Mouse (Mus musculus) brain, embryonic 14.5 days (tissue): ENCODE measurements around the gene Rasgef1b.

Experiments used
- CTCF ChIP-seq: fragments of 200-500 bp; IDR thresholded peaks from 2 replicates; pipeline ENCODE4 v1.5.1; 2012; ENCODE audit warnings: inconsistent platforms, mild to moderate bottlenecking, moderate library complexity, borderline replicate concordance; ENCODE audit not compliant: insufficient read depth, insufficient read length; ENCODE audit errors: extremely low read depth
- POLR2A ChIP-seq: fragments of 200-500 bp; IDR thresholded peaks from 2 replicates; pipeline ENCODE4 v1.6.1; 2012; ENCODE audit warnings: mild to moderate bottlenecking, inconsistent platforms, borderline replicate concordance; ENCODE audit not compliant: poor library complexity, insufficient read depth, insufficient read length, severe bottlenecking; ENCODE audit errors: extremely low read depth

DNA sequence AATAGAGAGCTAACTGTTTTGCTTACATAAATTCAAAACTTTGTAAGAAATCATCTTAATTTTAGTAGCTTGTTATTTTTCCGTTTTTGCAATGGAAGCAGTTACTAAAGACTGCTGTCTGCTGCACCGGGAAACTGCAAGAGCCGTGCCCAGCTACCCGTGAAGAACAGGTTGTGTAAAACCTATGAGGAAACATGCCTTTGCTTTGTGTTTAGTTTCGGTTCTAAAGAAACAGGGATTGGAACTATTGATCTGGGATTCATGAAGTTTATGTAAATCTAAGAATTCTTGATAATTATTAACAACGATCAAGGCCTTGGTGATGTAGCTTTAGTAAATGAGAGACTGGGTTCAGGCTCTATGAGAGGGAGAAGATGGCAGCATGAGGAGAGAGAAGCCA is 442.3 kb downstream of the Rasgef1b start:
- no peak for TF ChIP-seq CTCF
- no peak for TF ChIP-seq POLR2A
